In genomic region chr16:29945376-29945890, GRCm38 (mm10) we compare ENCODE assay signal across 8 mouse cellular contexts.
DNase-seq lines count a peak whose midpoint lies in the region; ATAC-seq and TF ChIP-seq lines count a peak whose summit lies in the region.

No protein-coding gene starts in this region.

- H3K9ac ChIP-seq in ES-E14 (ENCODE audit: insufficient read depth, low read depth, low read length, poor library complexity, severe bottlenecking) = peak overlapping the region; percentile 72
- H3K9ac ChIP-seq in lung, embryonic 16.5 days (ENCODE audit: low read length) = peak overlapping the region; percentile 67

- DNase-seq in ES-E14 (ENCODE audit: low read depth, low spot score) = no peak
- DNase-seq in adrenal gland, postnatal 14 days = peak; percentile 46
- DNase-seq in heart, adult 18-20 months = peak; percentile 75 to 76
- DNase-seq in kidney, adult 11 months = peak; percentile 46
- no peak for DNase-seq in frontal cortex, postnatal 14 days (ENCODE audit: low spot score in 2 of 2)
- no peak for DNase-seq in layer of hippocampus, adult 18-20 months (ENCODE audit: low spot score in 2 of 2)

- in situ Hi-C loops in ES-E14 (cut with MboI; ENCODE audit: low sequenced_read_pairs in 2 of 2, unreplicated experiment in 2 of 2) = no loop called here

- H3K36me3 ChIP-seq in ES-E14 (ENCODE audit: control insufficient read depth, insufficient read depth, low read length, poor library complexity, severe bottlenecking) = no peaks in the 10 kb centered on the region
- no peaks in the 10 kb centered on the region for H3K36me3 ChIP-seq in lung, embryonic 16.5 days (ENCODE audit: control insufficient read depth, insufficient read depth, low read length)
- no peaks in the 10 kb centered on the region for H3K36me3 ChIP-seq in small intestine, adult 2 months (ENCODE audit: control insufficient read depth, insufficient read depth, low read length)

- H3K4me1 ChIP-seq in ES-E14 (ENCODE audit: control insufficient read depth in 2 of 2, insufficient read depth in 2 of 2, low read length in 2 of 2, poor library complexity in 1 of 2) = peaks cover 0 to 7% of the 10 kb centered on the region in 2 experiments; a peak in 1 of 4 replicates
- H3K4me1 ChIP-seq in lung, embryonic 16.5 days (replicated peaks; ENCODE audit: control insufficient read depth, insufficient read depth, low read length) = peaks cover 37% of the 10 kb centered on the region
- peaks cover 26% of the 10 kb centered on the region; the same call in 1 of the 2 replicates for H3K4me1 ChIP-seq in small intestine, adult 2 months (ENCODE audit: control insufficient read depth, insufficient read depth, insufficient read length, low read length)

- peak overlapping the region; percentile 63 to 79 for H3K4me3 ChIP-seq in ES-E14 (ENCODE audit: insufficient read depth in 1 of 2, low read depth in 1 of 2, low read length in 2 of 2, poor library complexity in 1 of 2, severe bottlenecking in 1 of 2)
- peak overlapping the region; percentile 40 for H3K4me3 ChIP-seq in lung, embryonic 16.5 days (ENCODE audit: low read length)
- peak overlapping the region; percentile 48 for H3K4me3 ChIP-seq in small intestine, adult 2 months (ENCODE audit: low read depth, low read length)

- H3K4me2 ChIP-seq in lung, embryonic 16.5 days (ENCODE audit: low read depth, low read length) = peak overlapping the region; percentile 63

- no peak for ATAC-seq in lung, embryonic 16.5 days (ENCODE audit: low read depth)

- WGBS in lung, embryonic 16.5 days = 4% methylated on average over 9 of the region's 9 CpGs
- under 1% methylated on average over 9 of the region's 9 CpGs for WGBS in small intestine, adult 2 months

- TF ChIP-seq POLR2A in small intestine, adult 2 months (IDR thresholded peaks at IDR 0.05; ENCODE audit: low read depth, low read length) = no peak

- no peak overlapping the region for H3K27ac ChIP-seq in ES-E14 (ENCODE audit: insufficient read depth, low read depth, low read length, poor library complexity, severe bottlenecking)
- peak overlapping the region; percentile 97 for H3K27ac ChIP-seq in lung, embryonic 16.5 days (ENCODE audit: low read length)
- H3K27ac ChIP-seq in small intestine, adult 2 months (ENCODE audit: insufficient read depth, low read depth, low read length) = peak overlapping the region; percentile 83

- H3K27me3 ChIP-seq in lung, embryonic 16.5 days (ENCODE audit: control insufficient read depth, insufficient read depth, low read depth, low read length) = no peaks in the 10 kb centered on the region
- no peaks in the 10 kb centered on the region for H3K27me3 ChIP-seq in small intestine, adult 2 months (ENCODE audit: control insufficient read depth, insufficient read depth, low read length)

- no peak for TF ChIP-seq CTCF in small intestine, adult 2 months (IDR thresholded peaks at IDR 0.05; ENCODE audit: extremely low read depth, insufficient read length, insufficient replicate concordance, low read depth, low read length)

- H3K9me3 ChIP-seq in ES-E14 (ENCODE audit: control insufficient read depth, insufficient read depth, low read depth, low read length) = no peaks in the 10 kb centered on the region
- no peaks in the 10 kb centered on the region for H3K9me3 ChIP-seq in lung, embryonic 16.5 days (ENCODE audit: control insufficient read depth, low read length)

TF ChIP-seq in ES-E14, 5 proteins besides CTCF, POLR2A, EP300 and RAD21:
- no peak for TF ChIP-seq MAFK (IDR thresholded peaks at IDR 0.05; ENCODE audit: insufficient read depth, low read depth, low read length)
- no peak for TF ChIP-seq HCFC1 (IDR thresholded peaks at IDR 0.05; ENCODE audit: borderline replicate concordance, insufficient read depth, low read length)
- no peak for TF ChIP-seq ZC3H11A (IDR thresholded peaks at IDR 0.05; ENCODE audit: borderline replicate concordance, low read depth, low read length)
- no peak for TF ChIP-seq ZNF384 (IDR thresholded peaks at IDR 0.05; ENCODE audit: low read depth, low read length)
- no peak for TF ChIP-seq CHD2 (IDR thresholded peaks at IDR 0.05; ENCODE audit: low read depth, low read length)

Comparison
In these comparisons a context has a peak if more than half of its experiments do, and no peak if none do; other contexts are left out.
1. DNase-seq: peak in adrenal gland, postnatal 14 days (single experiment), heart, adult 18-20 months (2 of 2) and kidney, adult 11 months (single experiment); none in ES-E14 (single experiment), frontal cortex, postnatal 14 days (0 of 2) and layer of hippocampus, adult 18-20 months (0 of 2).
2. Peak in every context shown above with its lines, with median percentiles within 50 percentile points of each other: H3K4me3 ChIP-seq.